Mouse (Mus musculus): ENCODE results near the gene Ncaph2. TPM values are rescaled to one million over a fixed set of nuclear protein-coding genes. Genes with fewer than 3 reads are reported as not detected.

Gene Ncaph2
- polyA plus RNA-seq, 1 experiment: not detected

- TF ChIP-seq CTCF (IDR thresholded peaks at IDR 0.05; ENCODE audit: insufficient read depth, low read depth, low read length) (no peak), POLR2A (IDR thresholded peaks at IDR 0.05; ENCODE audit: insufficient read depth, low read depth, low read length) (no peak)
- WGBS: 88% methylated on average over 14 of the region's 14 CpGs
- H3K27ac ChIP-seq (ENCODE audit: insufficient read depth, low read depth, low read length): no peak overlapping the region
- H3K4me1 ChIP-seq (ENCODE audit: control insufficient read depth, insufficient read depth, low read length): no peaks in the 10 kb centered on the region
- H3K4me3 ChIP-seq (ENCODE audit: insufficient read depth, low read depth, low read length): no peak overlapping the region
Measured at GRCm38 (mm10) chr15:89336422-89336821, 19.1 kb upstream of the Ncaph2 start.

DNA sequence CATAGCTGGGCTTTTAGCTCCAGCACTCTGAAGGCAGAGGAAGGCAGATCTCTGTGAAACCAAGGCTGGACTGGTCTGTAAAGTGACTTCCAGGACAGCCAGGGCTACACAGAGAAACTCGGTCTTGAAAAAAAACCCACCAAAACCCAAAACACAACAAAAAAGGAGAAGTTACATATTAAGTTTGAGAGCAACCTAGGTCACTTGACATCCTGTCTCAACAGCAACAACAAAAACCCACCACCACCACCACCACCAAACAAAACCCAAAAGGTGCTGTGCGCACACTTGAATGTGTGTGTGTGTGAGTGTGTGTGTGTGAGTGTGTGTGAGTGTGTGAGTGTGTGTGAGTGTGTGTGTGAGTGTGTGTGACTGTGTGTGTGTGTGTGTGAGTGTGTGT is 15.8 kb upstream of the Ncaph2 start:
- H3K27ac ChIP-seq (ENCODE audit: insufficient read depth, low read depth, low read length): no peak overlapping the region
- no peaks in the 10 kb centered on the region for H3K4me1 ChIP-seq (ENCODE audit: control insufficient read depth, insufficient read depth, low read length)
- TF ChIP-seq POLR2A (IDR thresholded peaks at IDR 0.05; ENCODE audit: insufficient read depth, low read depth, low read length): no peak
- TF ChIP-seq CTCF (IDR thresholded peaks at IDR 0.05; ENCODE audit: insufficient read depth, low read depth, low read length): no peak
- no peak overlapping the region for H3K4me3 ChIP-seq (ENCODE audit: insufficient read depth, low read depth, low read length)
- WGBS: 93% methylated on average over 2 of the region's 2 CpGs

- no peaks in the 10 kb centered on the region for H3K4me1 ChIP-seq (ENCODE audit: control insufficient read depth, insufficient read depth, low read length)
- TF ChIP-seq CTCF (IDR thresholded peaks at IDR 0.05; ENCODE audit: insufficient read depth, low read depth, low read length) (no peak), POLR2A (IDR thresholded peaks at IDR 0.05; ENCODE audit: insufficient read depth, low read depth, low read length) (no peak)
- no peak overlapping the region for H3K4me3 ChIP-seq (ENCODE audit: insufficient read depth, low read depth, low read length)
- H3K27ac ChIP-seq (ENCODE audit: insufficient read depth, low read depth, low read length): no peak overlapping the region
- WGBS: 79% methylated on average over 3 of the region's 3 CpGs
Measured at GRCm38 (mm10) chr15:89340136-89340535, 15.4 kb upstream of the Ncaph2 start.

- WGBS: 36% methylated on average over 1 of the region's 1 CpGs
- Histone ChIP-seq H3K27ac (ENCODE audit: insufficient read depth, low read depth, low read length) (no peak overlapping the region), H3K4me1 (ENCODE audit: control insufficient read depth, insufficient read depth, low read length) (no peaks in the 10 kb centered on the region), H3K4me3 (ENCODE audit: insufficient read depth, low read depth, low read length) (no peak overlapping the region)
- TF ChIP-seq POLR2A (IDR thresholded peaks at IDR 0.05; ENCODE audit: insufficient read depth, low read depth, low read length): no peak
- no peak for TF ChIP-seq CTCF (IDR thresholded peaks at IDR 0.05; ENCODE audit: insufficient read depth, low read depth, low read length)
Measured at GRCm38 (mm10) chr15:89341678-89342077, 13.8 kb upstream of the Ncaph2 start.

- 83% methylated on average over 3 of the region's 3 CpGs for WGBS
Measured at GRCm38 (mm10) chr15:89343325-89343724, 12.2 kb upstream of the Ncaph2 start.

DNA sequence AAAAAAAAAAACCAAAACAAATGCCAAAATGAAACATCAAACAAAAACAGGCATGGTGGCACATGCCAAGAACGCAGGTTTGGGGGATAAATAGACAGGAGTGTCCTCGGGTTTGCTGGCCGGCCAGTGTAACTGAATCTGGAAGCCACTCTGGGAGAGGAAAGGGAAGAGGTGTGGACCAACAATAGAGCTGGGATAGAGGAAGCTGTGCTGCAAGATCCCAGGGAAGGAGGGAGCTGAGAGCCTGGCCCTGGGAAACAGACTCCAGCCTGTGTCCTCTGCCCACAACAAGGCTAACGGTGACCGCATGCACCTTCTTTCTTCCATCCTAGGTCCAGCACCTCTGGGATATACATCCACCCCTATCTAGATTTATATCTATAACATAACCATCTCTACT is 5.1 kb upstream of the Ncaph2 start:
- no peak for TF ChIP-seq CTCF (IDR thresholded peaks at IDR 0.05; ENCODE audit: insufficient read depth, low read depth, low read length)
- TF ChIP-seq POLR2A (IDR thresholded peaks at IDR 0.05; ENCODE audit: insufficient read depth, low read depth, low read length): no peak
- 79% methylated on average over 5 of the region's 5 CpGs for WGBS
- Histone ChIP-seq H3K4me3 (ENCODE audit: insufficient read depth, low read depth, low read length) (no peak overlapping the region), H3K4me1 (ENCODE audit: control insufficient read depth, insufficient read depth, low read length) (peaks cover 13% of the 10 kb centered on the region), H3K27ac (ENCODE audit: insufficient read depth, low read depth, low read length) (no peak overlapping the region)

More at GRCm38 (mm10) chr15:89343325-89343724, 12.2 kb upstream of the Ncaph2 start:
- Histone ChIP-seq H3K4me1 (ENCODE audit: control insufficient read depth, insufficient read depth, low read length) (no peaks in the 10 kb centered on the region), H3K27ac (ENCODE audit: insufficient read depth, low read depth, low read length) (no peak overlapping the region), H3K4me3 (ENCODE audit: insufficient read depth, low read depth, low read length) (no peak overlapping the region)
- TF ChIP-seq CTCF (IDR thresholded peaks at IDR 0.05; ENCODE audit: insufficient read depth, low read depth, low read length) (no peak), POLR2A (IDR thresholded peaks at IDR 0.05; ENCODE audit: insufficient read depth, low read depth, low read length) (no peak)

DNA sequence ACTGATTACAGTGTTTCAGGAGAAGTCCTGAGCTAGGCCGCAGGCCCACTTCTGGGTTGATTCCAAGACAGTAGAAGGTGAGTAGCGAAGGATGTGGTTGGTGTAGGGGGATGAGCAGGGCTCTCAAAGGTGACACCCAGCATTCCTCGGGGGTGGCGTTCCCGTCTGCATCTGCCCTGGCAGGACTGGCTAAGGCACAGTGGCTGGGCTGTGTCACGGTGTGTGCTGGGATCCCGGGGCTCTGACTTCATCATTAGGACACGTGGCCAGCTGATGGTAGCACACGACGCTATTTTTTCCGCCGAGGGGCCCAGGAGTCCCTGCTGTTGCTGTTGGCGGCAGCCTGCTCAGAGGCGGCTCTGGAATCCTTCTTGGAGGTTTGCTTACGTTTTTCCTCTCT is 4.2 kb upstream of the Ncaph2 start:
- TF ChIP-seq POLR2A (IDR thresholded peaks at IDR 0.05; ENCODE audit: insufficient read depth, low read depth, low read length) (no peak), CTCF (IDR thresholded peaks at IDR 0.05; ENCODE audit: insufficient read depth, low read depth, low read length) (no peak)
- H3K27ac ChIP-seq (ENCODE audit: insufficient read depth, low read depth, low read length): no peak overlapping the region
- H3K4me1 ChIP-seq (ENCODE audit: control insufficient read depth, insufficient read depth, low read length): peaks cover 14% of the 10 kb centered on the region
- H3K4me3 ChIP-seq (ENCODE audit: insufficient read depth, low read depth, low read length): no peak overlapping the region
- 85% methylated on average over 15 of the region's 15 CpGs for WGBS

GRCm38 (mm10) chr15:89352054-89352453 is 3.5 kb upstream of the Ncaph2 start:
- TF ChIP-seq CTCF (IDR thresholded peaks at IDR 0.05; ENCODE audit: insufficient read depth, low read depth, low read length): no peak
- TF ChIP-seq POLR2A (IDR thresholded peaks at IDR 0.05; ENCODE audit: insufficient read depth, low read depth, low read length): no peak
- Histone ChIP-seq H3K27ac (ENCODE audit: insufficient read depth, low read depth, low read length) (no peak overlapping the region), H3K4me1 (ENCODE audit: control insufficient read depth, insufficient read depth, low read length) (peaks cover 15% of the 10 kb centered on the region), H3K4me3 (ENCODE audit: insufficient read depth, low read depth, low read length) (no peak overlapping the region)
- WGBS: 92% methylated on average over 14 of the region's 14 CpGs

DNA sequence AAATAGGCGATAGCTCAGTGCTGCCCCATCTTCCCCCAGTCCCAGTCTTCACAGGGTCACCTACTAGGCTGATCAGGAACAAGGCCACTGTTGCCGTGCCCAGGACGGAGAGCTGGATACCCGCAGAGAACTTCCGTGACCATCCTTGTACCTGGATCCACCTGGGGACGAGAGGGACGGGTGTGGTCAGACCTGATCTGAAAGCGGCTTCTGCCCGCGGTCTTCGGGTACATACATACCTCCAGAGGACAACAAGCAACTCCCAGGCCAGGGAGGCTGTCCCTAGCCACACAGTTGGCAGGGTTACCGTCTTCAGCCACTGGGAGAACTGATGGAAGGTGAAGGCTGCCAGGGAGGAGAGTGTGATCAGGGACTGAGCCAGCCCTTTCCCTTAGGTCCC is 2.7 kb upstream of the Ncaph2 start:
- H3K27ac ChIP-seq (ENCODE audit: insufficient read depth, low read depth, low read length): no peak overlapping the region
- H3K4me3 ChIP-seq (ENCODE audit: insufficient read depth, low read depth, low read length): no peak overlapping the region
- TF ChIP-seq CTCF (IDR thresholded peaks at IDR 0.05; ENCODE audit: insufficient read depth, low read depth, low read length) (no peak), POLR2A (IDR thresholded peaks at IDR 0.05; ENCODE audit: insufficient read depth, low read depth, low read length) (no peak)
- peaks cover 17% of the 10 kb centered on the region for H3K4me1 ChIP-seq (ENCODE audit: control insufficient read depth, insufficient read depth, low read length)
- 96% methylated on average over 12 of the region's 12 CpGs for WGBS

DNA sequence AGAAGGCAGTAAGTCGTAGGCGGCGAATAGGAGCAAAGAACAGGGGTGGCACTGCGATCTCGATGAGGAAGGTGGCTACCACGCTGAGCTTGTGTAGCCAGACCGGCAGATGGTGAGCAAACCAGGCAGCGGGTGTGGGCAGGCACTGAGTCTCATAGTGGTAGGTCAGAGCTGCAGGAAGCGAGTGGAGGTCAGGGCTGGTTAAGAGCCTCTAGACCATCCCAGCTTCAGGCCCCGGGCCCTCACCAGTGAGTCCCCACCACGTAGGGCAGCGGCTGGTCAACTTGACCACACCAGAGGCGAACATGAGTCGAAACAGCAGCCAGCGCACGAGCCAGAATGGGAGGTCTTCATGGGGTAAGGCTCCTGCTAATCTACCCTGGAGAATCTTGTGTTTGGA is 1.7 kb upstream of the Ncaph2 start:
- H3K27ac ChIP-seq (ENCODE audit: insufficient read depth, low read depth, low read length): no peak overlapping the region
- TF ChIP-seq POLR2A (IDR thresholded peaks at IDR 0.05; ENCODE audit: insufficient read depth, low read depth, low read length): no peak
- no peak for TF ChIP-seq CTCF (IDR thresholded peaks at IDR 0.05; ENCODE audit: insufficient read depth, low read depth, low read length)
- peaks cover 17% of the 10 kb centered on the region for H3K4me1 ChIP-seq (ENCODE audit: control insufficient read depth, insufficient read depth, low read length)
- WGBS: 93% methylated on average over 16 of the region's 16 CpGs
- no peak overlapping the region for H3K4me3 ChIP-seq (ENCODE audit: insufficient read depth, low read depth, low read length)

Data from olfactory bulb, adult 2 months (tissue).